Mouse (Mus musculus) neural tube, embryonic 15.5 days (tissue): Measurements from ENCODE around the gene Gm21969. TPM values are rescaled to one million over a fixed set of nuclear protein-coding genes. Genes with fewer than 3 reads are reported as not detected.

Source experiments
- ATAC-seq: fragments of 200-750 bp; cut with Nextera tagmentation; 2 replicates; pipeline ENCODE4 v1.8.0; 2017; ENCODE audit warnings: mild to moderate bottlenecking, moderate TSS enrichment, moderate library complexity; ENCODE audit not compliant: low FRiP score
- H3K27ac ChIP-seq: fragments of 300-500 bp; sonication (generic); replicated peaks from 2 replicates; pipeline ENCODE4 v1.5.1; 2015; ENCODE audit warnings: mild to moderate bottlenecking, inconsistent platforms
- H3K27me3 ChIP-seq: fragments of 300-500 bp; sonication (generic); replicated peaks from 2 replicates; pipeline ENCODE4 v1.6.1; 2015; ENCODE audit warnings: inconsistent platforms
- H3K36me3 ChIP-seq: fragments of 300-500 bp; sonication (generic); 2 replicates; pipeline ENCODE4 v1.6.1; 2015; ENCODE audit warnings: inconsistent platforms
- H3K4me1 ChIP-seq: fragments of 300-500 bp; sonication (generic); 2 replicates; pipeline ENCODE4 v1.6.1; 2015; ENCODE audit warnings: inconsistent platforms
- H3K4me2 ChIP-seq: fragments of 300-500 bp; sonication (generic); 2 replicates; pipeline ENCODE4 v1.6.1; 2015; ENCODE audit warnings: inconsistent platforms, mild to moderate bottlenecking, moderate library complexity
- H3K4me3 ChIP-seq: fragments of 300-500 bp; sonication (generic); replicated peaks from 2 replicates; pipeline ENCODE4 v1.5.1; 2015; ENCODE audit warnings: mild to moderate bottlenecking, inconsistent platforms
- H3K9ac ChIP-seq: fragments of 300-500 bp; sonication (generic); replicated peaks from 2 replicates; pipeline ENCODE4 v1.6.1; 2015; ENCODE audit warnings: mild to moderate bottlenecking, inconsistent platforms
- H3K9me3 ChIP-seq: fragments of 300-500 bp; sonication (generic); replicated peaks from 2 replicates; pipeline ENCODE4 v1.6.1; 2016; ENCODE audit warnings: inconsistent platforms
- WGBS: fragments of 180-500 bp; shearing (Covaris S2); methylation state at CpG from one replicate; pipeline ENCODE4 v1.1.7; 2015; ENCODE audit warnings: mixed read lengths; 5-methylcytosine and 5-hydroxymethylcytosine counted together
- polyA plus RNA-seq: library from polyadenylated mRNA; unstranded; fragments of >200 nt; fragmentation: Nextera tagmentation; extraction: Ambion mirVana; gene quantifications from 2 replicates; pipeline ENCODE4 v1.2.1, GENCODE M21; 2015

The Gm21969 gene
- polyA plus RNA-seq, 1 experiment from 2014 or later, result not detected

DNA sequence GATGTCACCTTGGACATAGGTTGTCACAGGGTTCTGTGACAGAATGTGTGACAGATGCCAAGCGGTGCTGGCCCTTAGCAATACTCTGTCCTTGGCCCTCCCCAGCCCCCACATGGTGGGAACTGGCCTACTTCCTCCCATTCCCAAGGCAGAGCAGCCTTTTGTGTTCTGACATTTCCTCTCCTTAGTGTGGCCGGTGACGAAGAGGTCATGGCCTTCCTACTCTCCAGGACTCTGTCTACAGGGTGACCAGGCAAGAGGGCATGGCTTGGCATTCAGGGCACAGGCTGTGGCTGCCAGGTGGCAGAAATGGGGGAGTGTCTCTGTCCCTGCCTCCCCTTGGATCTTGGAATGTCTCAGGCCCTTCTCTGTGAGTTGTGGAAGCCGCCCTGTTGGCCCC is 15.6 kb upstream of the Gm21969 start:
- H3K4me2 ChIP-seq, result no peak overlapping the region
- no peak overlapping the region for H3K9ac ChIP-seq
- no peak overlapping the region for H3K4me3 ChIP-seq
- 0 out of 2 replicates have a peak overlapping the region, but pooled peaks have one; percentile 10 for H3K27ac ChIP-seq
- ATAC-seq, result no peak
- H3K9me3 ChIP-seq, result no peaks in the 10 kb centered on the region
- peaks cover 61% of the 10 kb centered on the region for H3K4me1 ChIP-seq
- 77% methylated on average over 4 of the region's 4 CpGs for WGBS
- H3K27me3 ChIP-seq, result no peaks in the 10 kb centered on the region
- H3K36me3 ChIP-seq, result no peaks in the 10 kb centered on the region

DNA sequence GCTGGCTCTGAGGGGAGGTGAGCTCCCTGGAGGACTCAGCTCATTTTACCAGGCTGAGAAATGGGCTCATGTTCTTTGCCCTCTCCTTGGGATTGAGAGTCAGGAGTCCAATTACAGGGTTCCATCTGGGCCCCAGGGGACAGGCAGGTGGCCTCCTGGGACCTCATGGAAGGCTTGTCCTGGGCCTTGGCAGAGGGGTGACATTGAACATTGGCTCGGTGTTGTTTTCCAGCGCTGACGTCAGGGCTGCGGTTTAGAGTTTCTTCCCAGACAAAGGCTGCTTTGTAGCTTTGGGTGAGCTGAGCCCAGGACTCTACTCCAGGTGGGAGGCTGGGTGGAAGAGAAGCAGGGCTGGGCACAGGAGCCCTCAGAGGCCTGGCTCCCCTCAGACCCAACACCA is 15.2 kb upstream of the Gm21969 start:
- Histone ChIP-seq H3K4me3 (no peak overlapping the region), H3K27ac (0 out of 2 replicates have a peak overlapping the region, but pooled peaks have one; percentile 10), H3K36me3 (no peaks in the 10 kb centered on the region), H3K9ac (no peak overlapping the region), H3K4me2 (no peak overlapping the region), H3K9me3 (no peaks in the 10 kb centered on the region), H3K27me3 (no peaks in the 10 kb centered on the region), H3K4me1 (peaks cover 58% of the 10 kb centered on the region)
- WGBS, result 77% methylated on average over 4 of the region's 4 CpGs
- no peak for ATAC-seq

DNA sequence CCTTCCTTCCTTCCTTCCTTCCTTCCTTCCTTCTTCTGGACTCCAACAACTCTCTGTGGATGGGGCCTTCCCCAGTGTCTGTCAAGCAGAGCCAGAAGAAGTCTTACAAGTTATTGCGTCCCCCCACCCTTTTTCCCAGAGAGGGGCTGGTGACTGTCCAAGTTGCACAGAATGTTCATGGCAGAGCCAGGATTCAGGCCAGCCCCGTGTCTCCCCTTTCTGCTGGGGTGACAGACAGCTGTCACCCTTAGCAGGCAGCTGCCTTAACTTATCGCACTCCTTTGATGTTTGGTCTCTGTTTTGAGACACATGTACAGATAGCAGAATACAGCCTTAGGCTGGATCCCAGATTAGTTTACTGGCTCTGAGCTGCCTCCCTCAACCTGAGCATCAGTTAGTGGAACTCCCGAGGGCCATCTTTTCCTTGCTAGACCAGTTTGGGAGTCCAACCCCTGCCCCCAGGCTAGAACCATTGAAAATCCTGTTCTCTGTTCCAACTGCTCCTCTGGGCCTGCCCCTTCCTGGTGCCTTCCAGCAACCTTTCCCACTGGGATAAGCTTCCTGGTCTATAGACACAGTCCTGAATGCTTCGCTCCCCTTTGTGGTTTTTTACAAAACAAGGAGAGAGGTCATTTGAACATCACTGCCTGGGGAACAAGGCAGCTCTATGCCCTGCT is 13.5 kb upstream of the Gm21969 start:
- H3K9ac ChIP-seq, result no peak overlapping the region
- no peak for ATAC-seq
- H3K36me3 ChIP-seq, result no peaks in the 10 kb centered on the region
- H3K4me1 ChIP-seq, result peaks cover 46% of the 10 kb centered on the region
- no peaks in the 10 kb centered on the region for H3K27me3 ChIP-seq
- no peak overlapping the region for H3K4me2 ChIP-seq
- no peak overlapping the region for H3K4me3 ChIP-seq
- no peak overlapping the region for H3K27ac ChIP-seq
- 43% methylated on average over 5 of the region's 5 CpGs for WGBS
- H3K9me3 ChIP-seq, result no peaks in the 10 kb centered on the region

DNA sequence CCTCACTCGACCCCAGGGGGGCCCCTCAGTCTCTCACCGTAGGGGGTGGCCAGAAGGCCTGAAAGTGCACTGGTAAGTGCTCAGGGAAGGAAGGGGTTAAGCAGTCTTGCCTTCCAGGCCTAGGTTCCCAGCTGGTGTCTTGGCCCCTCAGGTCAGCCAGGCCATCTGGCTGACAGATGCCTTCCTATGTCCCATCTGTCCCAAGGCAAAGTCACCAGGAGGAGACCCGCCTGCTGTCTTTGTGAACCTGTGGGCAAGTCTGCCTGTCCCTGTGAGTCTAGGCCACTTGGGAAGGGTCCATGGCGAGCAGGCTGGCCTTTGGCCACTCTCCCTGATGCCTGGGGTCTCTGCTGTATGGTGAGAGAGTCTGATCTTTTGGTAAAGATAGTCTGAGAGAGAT is 12.5 kb upstream of the Gm21969 start:
- no peaks in the 10 kb centered on the region for H3K9me3 ChIP-seq
- no peak overlapping the region for H3K9ac ChIP-seq
- no peak for ATAC-seq
- H3K27me3 ChIP-seq, result no peaks in the 10 kb centered on the region
- no peak overlapping the region for H3K4me2 ChIP-seq
- H3K4me3 ChIP-seq, result no peak overlapping the region
- no peaks in the 10 kb centered on the region for H3K36me3 ChIP-seq
- H3K4me1 ChIP-seq, result peaks cover 46% of the 10 kb centered on the region
- WGBS, result 44% methylated on average over 4 of the region's 4 CpGs
- H3K27ac ChIP-seq, result no peak overlapping the region

DNA sequence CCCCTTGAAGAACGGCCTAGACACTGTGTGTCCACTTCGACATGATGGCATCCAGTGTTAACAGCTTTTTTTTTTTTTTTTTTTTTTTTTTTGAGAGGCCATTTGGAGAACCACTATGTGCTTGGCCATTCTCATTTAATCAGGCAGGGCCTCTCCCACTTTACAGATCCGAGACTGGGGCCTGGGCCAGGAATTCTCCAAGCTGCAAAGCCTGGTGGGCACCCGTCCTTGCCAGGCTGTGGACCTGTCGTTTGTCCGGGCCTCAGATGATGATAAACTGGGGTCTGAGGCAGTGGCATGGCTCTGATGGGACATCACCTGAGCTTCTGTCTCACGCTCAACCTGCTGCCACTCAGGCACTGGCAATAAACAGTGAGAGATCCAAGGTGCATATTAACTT is 10.1 kb upstream of the Gm21969 start:
- Histone ChIP-seq H3K9ac (no peak overlapping the region), H3K4me1 (peaks cover 55% of the 10 kb centered on the region), H3K9me3 (no peaks in the 10 kb centered on the region), H3K36me3 (no peaks in the 10 kb centered on the region), H3K4me2 (no peak overlapping the region), H3K4me3 (no peak overlapping the region), H3K27me3 (no peaks in the 10 kb centered on the region), H3K27ac (no peak overlapping the region)
- ATAC-seq, result no peak
- 74% methylated on average over 7 of the region's 7 CpGs for WGBS

DNA sequence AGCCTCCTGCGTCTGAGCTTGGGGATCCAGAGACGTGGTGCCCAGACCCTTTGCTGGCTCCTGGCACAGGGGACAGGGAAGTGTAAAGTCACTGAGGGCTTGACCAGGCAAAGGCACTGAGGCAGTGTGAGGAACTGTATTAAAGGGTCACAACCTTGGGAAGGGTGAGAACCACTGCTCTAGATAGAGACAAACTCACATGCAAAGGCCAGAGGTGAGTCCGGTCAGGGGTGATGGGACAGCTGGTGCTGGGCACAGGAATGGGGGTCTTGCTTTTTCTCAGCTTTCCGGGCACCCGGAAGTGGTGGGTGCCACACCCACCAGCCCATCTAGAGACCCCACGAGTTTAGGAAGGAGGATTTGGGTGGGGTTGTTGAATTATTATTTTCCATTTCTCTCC is 9.6 kb upstream of the Gm21969 start:
- peaks cover 60% of the 10 kb centered on the region for H3K4me1 ChIP-seq

DNA sequence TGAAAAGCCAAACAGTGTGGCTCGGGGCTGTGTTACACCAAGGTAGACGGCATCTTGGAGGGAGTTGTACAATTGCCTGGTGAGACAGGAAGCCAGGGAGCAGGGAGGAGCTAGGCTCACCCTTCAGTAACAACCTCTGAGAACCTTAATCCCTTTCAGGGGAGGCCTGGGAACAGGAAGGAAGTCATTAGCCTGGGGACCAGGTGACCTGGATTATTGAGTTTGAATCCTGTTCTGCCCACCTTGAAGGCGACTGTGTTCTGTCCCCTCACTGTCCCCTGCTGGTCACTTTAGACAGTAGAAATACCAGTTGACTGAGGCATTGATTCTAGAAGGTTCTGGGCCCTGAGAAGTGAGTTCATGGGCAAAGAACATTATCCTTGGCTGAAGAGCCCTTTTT is 8.9 kb upstream of the Gm21969 start:
- no peak for ATAC-seq
- Histone ChIP-seq H3K4me1 (peaks cover 67% of the 10 kb centered on the region), H3K27me3 (no peaks in the 10 kb centered on the region), H3K9ac (no peak overlapping the region), H3K27ac (no peak overlapping the region), H3K4me3 (no peak overlapping the region), H3K36me3 (no peaks in the 10 kb centered on the region), H3K9me3 (no peaks in the 10 kb centered on the region), H3K4me2 (no peak overlapping the region)
- WGBS, result 70% methylated on average over 3 of the region's 3 CpGs

More for the DNA sequence above, 9.6 kb upstream of the Gm21969 start:
- Histone ChIP-seq H3K4me3 (no peak overlapping the region), H3K9me3 (no peaks in the 10 kb centered on the region), H3K4me2 (no peak overlapping the region), H3K9ac (no peak overlapping the region), H3K27ac (no peak overlapping the region), H3K27me3 (no peaks in the 10 kb centered on the region), H3K36me3 (no peaks in the 10 kb centered on the region)
- WGBS, result 80% methylated on average over 6 of the region's 6 CpGs
- no peak for ATAC-seq

DNA sequence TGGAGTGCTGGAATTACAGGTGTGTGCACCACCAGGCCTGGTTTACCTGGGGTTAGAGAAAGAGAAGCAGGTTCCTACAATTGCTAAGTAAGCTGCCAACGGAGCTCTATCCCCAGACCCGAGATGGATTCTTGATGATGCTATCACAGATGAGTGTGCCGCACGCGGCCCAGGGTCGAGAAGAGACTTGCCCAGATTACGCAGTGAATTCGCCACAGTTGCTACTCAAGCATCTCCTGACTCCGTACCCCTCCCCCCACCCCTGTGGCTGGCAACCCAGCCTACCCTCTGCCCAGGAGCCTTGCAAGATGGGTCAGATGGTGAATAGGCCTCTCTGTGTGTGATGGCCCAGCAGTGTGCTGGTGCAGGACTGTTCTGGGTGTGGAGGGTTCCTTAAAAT is 6.3 kb upstream of the Gm21969 start:
- H3K36me3 ChIP-seq, result no peaks in the 10 kb centered on the region
- peak overlapping the region; percentile 78 for H3K27ac ChIP-seq
- ATAC-seq, result no peak
- 0 out of 2 replicates have a peak overlapping the region, but pooled peaks have one; percentile 15 for H3K9ac ChIP-seq
- H3K4me1 ChIP-seq, result peaks cover 75% of the 10 kb centered on the region
- no peak overlapping the region for H3K4me3 ChIP-seq
- no peaks in the 10 kb centered on the region for H3K9me3 ChIP-seq
- peak overlapping the region; percentile 13; the same call in 1 of the 2 replicates for H3K4me2 ChIP-seq
- 14% methylated on average over 9 of the region's 9 CpGs for WGBS
- H3K27me3 ChIP-seq, result no peaks in the 10 kb centered on the region

DNA sequence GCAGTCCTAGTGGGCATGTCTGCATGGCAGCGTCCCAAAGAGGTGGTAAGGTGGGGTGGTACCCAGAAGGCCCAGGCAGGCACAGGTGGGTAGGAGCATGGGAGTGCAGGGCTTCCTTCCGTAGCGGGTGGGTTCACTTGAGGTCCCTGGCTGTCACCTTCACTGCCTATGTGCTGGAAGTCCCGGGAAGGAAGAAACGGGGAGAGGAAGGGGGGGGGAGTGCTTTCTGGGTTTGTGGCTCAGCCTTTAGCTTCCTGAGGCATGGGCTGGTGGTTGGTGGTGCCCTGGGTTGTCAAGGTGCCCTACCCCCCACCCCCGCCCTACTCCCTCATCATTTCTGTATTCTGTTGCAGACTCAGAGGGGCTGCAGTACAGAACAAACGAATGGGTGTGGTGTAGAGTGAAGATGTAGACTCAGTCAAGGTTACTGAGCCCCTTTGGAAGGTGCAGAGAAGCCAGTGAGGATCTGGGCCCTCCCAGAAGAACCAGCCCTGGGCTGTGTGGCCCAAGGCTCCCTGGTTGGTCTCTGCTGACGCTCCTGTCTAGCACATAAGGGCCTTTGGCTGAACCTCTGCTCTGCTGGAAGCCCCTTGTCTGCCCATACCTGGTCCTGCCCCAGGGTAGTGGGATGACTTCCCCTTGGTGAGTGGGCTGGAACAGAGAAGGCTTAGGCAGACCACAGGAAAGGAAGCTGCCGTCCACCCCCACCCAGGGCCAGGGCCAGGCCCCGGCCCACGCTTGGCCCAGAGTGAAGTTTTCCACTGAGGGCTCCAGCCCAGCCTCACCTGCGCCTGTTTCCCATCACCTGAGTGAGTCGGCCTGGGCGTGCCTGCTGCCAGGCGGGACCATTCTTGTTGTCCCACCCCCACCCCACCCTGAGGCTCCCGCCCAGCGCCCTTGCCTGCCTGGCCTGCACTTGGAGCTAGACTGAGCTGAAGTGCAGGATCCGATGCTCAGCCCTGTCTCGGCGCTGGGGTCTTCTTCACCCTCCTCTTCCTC is 5.4 kb upstream of the Gm21969 start:
- H3K4me3 ChIP-seq, result no peak overlapping the region
- H3K27me3 ChIP-seq, result no peaks in the 10 kb centered on the region
- H3K9ac ChIP-seq, result 0 out of 2 replicates have a peak overlapping the region, but pooled peaks have one; percentile 15
- H3K4me2 ChIP-seq, result peak overlapping the region; percentile 11; the same call in 1 of the 2 replicates
- 57% methylated on average over 20 of the region's 20 CpGs for WGBS
- no peaks in the 10 kb centered on the region for H3K9me3 ChIP-seq
- no peak for ATAC-seq
- peaks cover 81% of the 10 kb centered on the region for H3K4me1 ChIP-seq
- peak overlapping the region; percentile 78 for H3K27ac ChIP-seq
- H3K36me3 ChIP-seq, result no peaks in the 10 kb centered on the region

DNA sequence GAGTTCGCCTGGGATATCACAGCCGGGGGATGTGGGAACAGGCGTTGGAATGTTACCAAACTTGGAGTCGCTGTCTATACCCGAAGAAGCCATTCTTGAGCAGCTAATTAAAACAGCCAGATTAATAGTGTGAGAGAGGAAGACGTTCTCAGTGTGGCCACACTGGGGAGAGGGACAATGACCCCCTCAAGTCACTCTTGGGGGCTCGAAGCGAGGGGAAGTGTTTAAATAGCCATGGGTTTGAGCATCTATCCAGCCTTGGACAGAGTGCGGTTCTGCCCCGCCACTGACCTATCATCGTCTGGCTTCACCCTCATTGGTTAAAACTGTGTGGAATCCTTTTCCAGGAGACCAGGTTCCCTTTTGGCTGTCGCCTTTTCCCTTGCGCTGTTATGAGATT is 4.6 kb upstream of the Gm21969 start:
- 22% methylated on average over 13 of the region's 13 CpGs for WGBS
- ATAC-seq, result no peak
- peaks cover 88% of the 10 kb centered on the region for H3K4me1 ChIP-seq
- no peaks in the 10 kb centered on the region for H3K9me3 ChIP-seq
- H3K4me3 ChIP-seq, result no peak overlapping the region
- peak overlapping the region; percentile 48 for H3K4me2 ChIP-seq
- H3K27ac ChIP-seq, result peak overlapping the region; percentile 78
- H3K9ac ChIP-seq, result 0 out of 2 replicates have a peak overlapping the region, but pooled peaks have one; percentile 17
- H3K36me3 ChIP-seq, result no peaks in the 10 kb centered on the region
- no peaks in the 10 kb centered on the region for H3K27me3 ChIP-seq

DNA sequence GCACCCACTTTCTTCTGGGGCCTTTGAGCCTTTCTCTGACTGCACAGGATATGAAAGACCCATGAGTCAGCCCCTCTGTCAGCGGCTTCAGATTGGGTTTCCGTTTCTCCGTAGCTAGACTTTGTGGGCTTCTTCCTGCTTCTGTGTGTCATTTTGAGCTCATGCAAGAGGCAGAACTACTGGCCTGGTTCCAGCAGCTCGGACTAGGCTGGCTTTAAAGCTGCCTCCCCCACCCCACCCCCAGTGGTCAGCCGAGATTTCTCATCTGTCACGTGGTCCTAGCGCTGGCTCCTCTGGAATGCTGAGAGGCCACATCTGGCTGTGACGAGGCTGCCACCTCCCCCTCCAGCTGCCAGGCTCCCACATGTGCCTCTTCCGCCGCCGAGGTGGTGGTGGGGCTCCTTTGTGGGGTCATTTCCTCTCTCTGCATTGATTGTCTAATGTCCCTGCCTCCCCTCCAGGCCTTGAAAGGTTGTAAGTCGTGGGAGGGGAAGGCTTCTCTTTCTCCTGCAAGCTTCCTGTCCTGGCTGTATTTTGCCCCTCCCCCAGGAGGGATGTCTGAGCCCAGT is 4.0 kb upstream of the Gm21969 start:
- H3K9ac ChIP-seq, result 0 out of 2 replicates have a peak overlapping the region, but pooled peaks have one; percentile 17
- WGBS, result 3% methylated on average over 12 of the region's 12 CpGs
- no peaks in the 10 kb centered on the region for H3K9me3 ChIP-seq
- H3K36me3 ChIP-seq, result no peaks in the 10 kb centered on the region
- no peaks in the 10 kb centered on the region for H3K27me3 ChIP-seq
- H3K4me1 ChIP-seq, result peaks cover 88% of the 10 kb centered on the region
- H3K4me2 ChIP-seq, result peak overlapping the region; percentile 48
- H3K27ac ChIP-seq, result peak overlapping the region; percentile 78
- peak; percentile 40; the same call in 1 of the 2 replicates for ATAC-seq
- 0 out of 2 replicates have a peak overlapping the region, but pooled peaks have one; percentile 2 for H3K4me3 ChIP-seq
